Mouse (Mus musculus): ENCODE results near the gene Ppp1r13b.
"Not testable (repeated sequence)": the region's sequence is repeated elsewhere in the genome, so short reads cannot be mapped to it uniquely, and the experiment has no call there.

Ppp1r13b gene

DNA sequence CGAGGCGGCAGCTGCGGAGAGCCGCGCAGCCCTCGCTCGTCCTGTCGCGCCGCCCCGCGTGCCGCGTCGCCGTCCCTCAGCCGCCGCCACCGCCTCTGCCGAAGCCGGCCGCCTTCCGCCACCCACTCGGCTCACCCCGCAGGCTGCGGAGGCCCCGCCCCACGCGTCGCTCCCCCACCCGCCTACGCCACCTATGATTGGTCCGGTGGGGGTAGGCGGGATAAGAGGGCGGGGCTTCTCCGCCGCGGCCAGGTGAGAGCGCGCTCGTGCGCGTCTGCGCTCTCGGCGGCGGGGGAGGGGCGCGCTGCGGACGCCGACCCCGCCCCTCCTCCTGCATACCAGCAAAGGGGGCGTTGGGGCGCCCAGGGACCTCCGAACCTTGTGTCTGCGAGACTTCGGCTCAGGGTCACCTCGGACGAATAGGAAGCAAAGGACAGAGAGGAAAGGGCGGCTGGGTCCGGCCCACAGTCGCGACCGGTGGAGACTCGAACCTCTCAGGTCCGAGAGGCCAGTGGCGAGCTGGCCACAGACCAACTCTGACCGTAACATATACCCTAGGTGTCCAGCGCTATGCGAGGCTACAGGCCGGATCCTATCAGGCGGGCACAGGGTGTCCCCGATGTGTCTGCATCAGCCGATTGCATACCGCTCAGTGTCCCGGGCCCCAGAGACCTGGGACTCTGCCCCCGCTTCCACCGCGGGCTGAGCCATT, at the start of gene Ppp1r13b:
Ppp1r13b (minus strand) TSS at position 141 of the 712 bp plus-strand sequence.
- DNase-seq (ENCODE audit: low spot score) = peak; percentile 86

- no peak for DNase-seq (ENCODE audit: low spot score)
Measured at GRCm38 (mm10) chr12:111956173-111956572, 48.3 kb upstream of the Ppp1r13b start.

- DNase-seq (ENCODE audit: low spot score) = no peak
Measured at GRCm38 (mm10) chr12:111951701-111952100, 43.8 kb upstream of the Ppp1r13b start.

GRCm38 (mm10) chr12:111950486-111950885, 42.6 kb upstream of the Ppp1r13b start:
- DNase-seq (ENCODE audit: low spot score) = no peak

GRCm38 (mm10) chr12:111946716-111947115, 38.8 kb upstream of the Ppp1r13b start:
- peak; percentile 38 for DNase-seq (ENCODE audit: low spot score)

GRCm38 (mm10) chr12:111945765-111946655, 38.1 kb upstream of the Ppp1r13b start:
- not testable (repeated sequence) for DNase-seq (ENCODE audit: low spot score)

GRCm38 (mm10) chr12:111945115-111945514, 37.2 kb upstream of the Ppp1r13b start:
- peak; percentile 61 for DNase-seq (ENCODE audit: low spot score)

DNA sequence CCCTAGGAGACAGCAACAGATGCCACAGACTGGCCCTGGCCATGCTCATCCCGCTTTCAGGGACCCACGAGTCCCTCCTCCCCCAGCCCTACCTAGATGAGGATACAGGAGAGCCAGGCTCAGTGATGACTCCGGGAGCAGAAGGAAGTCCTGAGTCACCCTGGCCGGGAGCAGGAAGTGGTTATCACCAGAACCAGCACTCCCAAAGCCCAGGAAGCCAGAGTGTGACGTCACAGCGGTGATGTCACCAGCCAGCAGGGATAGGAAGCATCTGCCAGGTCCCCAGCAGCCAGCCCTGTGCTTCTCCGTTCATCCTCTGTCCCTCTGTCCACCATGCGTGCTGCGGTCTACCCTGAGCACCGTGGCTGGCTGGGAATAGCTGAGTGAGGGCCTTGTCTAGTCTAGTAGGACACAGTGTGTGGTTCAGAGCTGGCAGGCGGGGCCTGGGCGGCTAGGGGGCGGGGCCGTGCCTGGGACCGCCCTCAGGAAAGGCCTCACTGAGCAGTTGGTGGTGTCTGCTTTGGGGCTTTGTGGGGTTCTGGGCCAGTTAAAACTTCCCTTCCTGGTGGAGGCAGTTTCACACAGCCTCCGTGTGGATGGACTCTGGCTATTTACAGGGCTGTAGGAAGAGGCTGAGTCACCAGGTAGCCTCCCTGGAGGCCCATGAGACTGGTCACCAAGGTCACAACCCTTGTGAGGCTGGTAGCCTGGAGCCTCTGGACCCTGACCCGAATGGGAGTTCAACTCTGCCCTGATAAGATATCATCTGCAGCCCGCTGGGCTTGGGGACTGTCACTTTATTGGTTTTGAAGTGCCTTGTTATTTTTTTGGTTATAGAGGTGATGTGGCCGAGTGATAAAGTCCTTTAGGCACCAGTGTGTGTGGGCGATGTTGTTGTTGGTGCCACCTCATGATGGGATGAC, 36.4 kb upstream of the Ppp1r13b start:
- DNase-seq (ENCODE audit: low spot score) = not testable (repeated sequence)

DNA sequence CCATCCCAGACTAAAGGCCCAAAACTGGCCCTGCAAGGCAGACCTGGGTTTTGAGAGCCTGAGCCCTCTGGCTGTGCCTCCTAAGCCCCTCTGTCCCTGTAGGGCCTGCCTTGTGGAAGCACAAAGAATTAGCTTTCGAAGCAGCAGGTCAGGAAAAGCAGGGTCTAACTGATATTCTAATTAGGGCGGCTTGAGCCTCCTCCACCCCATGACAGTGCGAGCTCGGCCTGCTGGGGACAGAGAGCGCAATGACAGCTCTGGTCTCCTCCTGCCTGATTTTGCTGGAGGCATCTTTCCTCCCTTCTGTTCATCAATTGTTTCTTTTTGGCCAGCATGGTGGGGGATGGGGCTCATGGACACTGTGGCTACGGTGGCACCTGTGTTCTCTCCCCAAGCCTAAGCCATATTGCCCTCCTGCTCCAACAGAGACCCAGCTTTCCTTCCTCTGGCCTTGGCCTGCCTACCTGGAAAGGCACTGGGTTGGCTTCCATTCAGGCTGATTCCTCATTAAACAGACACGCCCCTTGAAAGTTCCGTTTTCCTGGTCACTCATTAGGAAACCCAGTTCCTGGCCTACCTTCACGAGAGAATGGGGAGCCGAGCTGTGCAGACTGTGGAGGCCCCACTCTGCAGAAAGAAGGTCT, 35.6 kb upstream of the Ppp1r13b start:
- no peak for DNase-seq (ENCODE audit: low spot score)

- no peak for DNase-seq (ENCODE audit: low spot score)
Measured at GRCm38 (mm10) chr12:111938623-111939177, 30.8 kb upstream of the Ppp1r13b start.

GRCm38 (mm10) chr12:111936706-111937550, 29.0 kb upstream of the Ppp1r13b start:
- peak; percentile 62 for DNase-seq (ENCODE audit: low spot score)

- no peak for DNase-seq (ENCODE audit: low spot score)
Measured at GRCm38 (mm10) chr12:111933971-111934370, 26.1 kb upstream of the Ppp1r13b start.

- DNase-seq (ENCODE audit: low spot score) = peak; percentile 51
Measured at GRCm38 (mm10) chr12:111933032-111933704, 25.3 kb upstream of the Ppp1r13b start.

DNA sequence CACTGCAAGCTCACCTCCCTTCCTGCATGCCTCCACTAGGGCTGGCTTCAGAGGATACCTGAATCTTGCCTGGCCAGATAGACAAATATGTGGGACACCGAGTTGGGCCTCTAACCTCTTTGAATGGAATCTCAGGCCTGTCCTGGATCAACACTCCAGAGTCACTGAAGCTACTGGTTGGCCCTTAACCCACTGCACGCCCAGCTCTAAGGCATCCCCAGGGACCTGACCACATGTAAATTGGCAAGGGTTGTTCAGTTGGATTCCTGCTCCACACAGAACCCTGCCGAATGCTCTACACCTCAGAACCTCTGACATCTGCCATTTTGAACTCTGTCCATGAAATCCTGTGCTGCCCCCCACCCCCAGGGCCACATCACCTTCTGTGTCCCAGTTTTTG, 24.6 kb upstream of the Ppp1r13b start:
- DNase-seq (ENCODE audit: low spot score) = no peak

DNA sequence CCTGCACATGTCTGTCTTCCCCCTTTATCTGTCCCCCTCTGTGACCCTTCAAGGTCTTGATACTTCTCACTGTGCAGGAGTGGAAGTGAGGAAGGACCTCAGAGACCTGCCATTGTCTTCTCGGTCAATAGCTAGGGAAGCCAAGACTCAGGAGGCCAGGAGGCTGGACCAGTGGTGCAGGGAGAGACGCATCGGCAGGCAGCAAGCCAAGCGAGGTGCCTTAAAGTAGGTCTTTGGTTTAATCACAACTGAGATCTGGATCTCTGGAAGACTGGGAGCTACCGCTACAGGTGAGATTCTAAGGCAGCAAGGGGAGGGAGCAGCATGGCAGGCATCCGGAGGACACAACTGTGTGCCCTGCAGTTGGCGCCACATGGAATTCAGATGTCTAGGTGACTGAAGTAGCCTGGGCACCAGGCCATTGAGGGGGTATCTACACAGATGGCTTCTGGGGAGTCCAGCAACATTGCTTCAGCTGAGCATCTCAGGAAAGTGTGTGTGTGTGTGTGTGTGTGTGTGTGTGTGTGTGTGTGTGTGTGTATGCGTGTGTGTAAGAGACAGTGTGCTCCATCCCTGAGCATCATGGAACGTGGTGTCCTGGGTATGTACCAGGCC, 23.6 kb upstream of the Ppp1r13b start:
- no peak for DNase-seq (ENCODE audit: low spot score)

DNA sequence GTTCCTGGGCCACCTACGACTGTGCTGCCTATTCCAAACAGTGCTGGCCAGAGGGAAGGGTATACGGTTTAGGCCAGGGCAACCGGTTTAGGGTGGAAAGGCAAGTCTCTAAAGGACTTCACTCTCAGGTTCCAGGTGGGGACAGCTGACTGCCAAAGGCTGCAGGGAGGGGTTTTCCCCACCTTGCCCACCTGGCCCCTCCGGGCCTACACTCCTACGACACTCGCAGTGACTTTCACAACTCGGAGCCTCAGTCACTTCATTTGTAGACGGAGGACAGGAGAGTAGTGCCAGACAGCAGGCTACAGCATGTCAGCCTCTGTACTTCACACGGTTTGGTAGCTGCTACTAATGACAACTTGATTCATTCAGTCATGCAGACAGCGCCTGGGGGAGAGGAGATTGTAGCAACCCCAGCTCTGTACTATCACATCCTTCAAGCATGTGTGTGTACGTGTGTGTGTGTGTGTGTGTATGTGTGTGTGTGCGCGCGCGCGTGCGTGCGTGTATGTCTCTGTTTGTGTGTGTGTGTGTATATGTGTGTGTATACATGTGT, 20.6 kb upstream of the Ppp1r13b start:
- no peak for DNase-seq (ENCODE audit: low spot score)

- no peak for DNase-seq (ENCODE audit: low spot score)
Measured at GRCm38 (mm10) chr12:111927338-111927737, 19.4 kb upstream of the Ppp1r13b start.

- DNase-seq (ENCODE audit: low spot score) = no peak
Measured at GRCm38 (mm10) chr12:111923117-111923516, 15.2 kb upstream of the Ppp1r13b start.

DNA sequence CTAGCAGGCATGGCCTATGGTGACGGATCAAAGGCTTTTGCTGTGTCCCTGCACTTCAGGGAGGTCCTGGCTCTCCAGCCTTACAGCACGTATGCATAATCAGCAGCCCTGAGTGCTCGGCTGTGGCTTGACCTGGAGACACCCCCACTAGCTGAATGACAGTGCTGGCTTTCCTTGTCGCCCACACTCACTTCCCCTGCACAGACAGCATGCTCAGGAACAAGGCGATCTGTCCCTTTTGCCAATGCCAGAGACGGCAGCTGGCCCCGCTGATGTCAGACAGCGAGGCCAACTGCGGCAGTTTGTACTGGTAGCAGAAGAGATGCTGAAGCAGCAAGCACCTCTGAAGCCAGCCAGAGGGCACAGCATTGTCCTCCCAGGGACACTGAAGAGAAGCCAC, 12.1 kb upstream of the Ppp1r13b start:
- no peak for DNase-seq (ENCODE audit: low spot score)

All from ovary, adult 18-20 months (tissue).